Comparison of ENCODE assay signal across 8 mouse cellular contexts in the genomic region with DNA sequence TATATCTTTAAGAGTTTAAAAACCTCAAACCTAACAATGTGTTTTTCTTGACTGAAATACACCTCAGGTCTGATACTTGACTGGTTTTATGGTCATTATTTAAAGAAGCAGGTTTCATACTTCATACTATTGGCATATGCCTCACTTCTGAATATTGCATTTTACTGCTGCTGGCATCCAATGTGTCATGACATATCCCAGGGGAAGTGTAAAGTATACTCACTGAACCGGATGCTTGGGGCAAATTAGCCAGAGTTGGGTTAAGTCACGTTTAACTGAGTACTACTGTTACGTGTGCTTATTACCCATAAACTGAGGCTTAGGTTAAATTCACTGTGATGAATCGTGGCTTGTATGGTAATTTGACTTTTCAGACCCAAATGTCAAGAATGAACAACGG. TPM values are rescaled to one million over a fixed set of nuclear protein-coding genes. Genes with fewer than 3 reads are reported as not detected.
DNase-seq lines count a peak whose midpoint lies in the region; ATAC-seq lines count a peak whose summit lies in the region.

No protein-coding gene starts in this region.

- H3K9ac ChIP-seq in heart, embryonic 12.5 days: no peak overlapping the region
- H3K9ac ChIP-seq in hindbrain, embryonic 11.5 days (ENCODE audit: low read depth, low read length): no peak overlapping the region
- peak overlapping the region; percentile 56; the same call in 1 of the 2 replicates for H3K9ac ChIP-seq in midbrain, embryonic 11.5 days (ENCODE audit: low read length)

- no peak for DNase-seq in heart, adult 11 months
- DNase-seq in hindbrain, embryonic 11.5 days (ENCODE audit: low spot score): peak; percentile 13
- no peak for DNase-seq in midbrain, embryonic 11.5 days (ENCODE audit: low spot score, missing footprints)
- no peak for DNase-seq in frontal cortex, adult 2 months (ENCODE audit: extremely low spot score in 1 of 2, low spot score in 1 of 2)
- DNase-seq in thymus, postnatal 25 days: no peak

- H3K4me2 ChIP-seq in heart, embryonic 12.5 days: peak overlapping the region; percentile 55
- H3K4me2 ChIP-seq in hindbrain, embryonic 11.5 days (replicated peaks; ENCODE audit: low read depth, low read length): peak overlapping the region; percentile 25
- H3K4me2 ChIP-seq in midbrain, embryonic 11.5 days: peak overlapping the region; percentile 26

- H3K4me3 ChIP-seq in heart, embryonic 12.5 days: no peak overlapping the region
- H3K4me3 ChIP-seq in hindbrain, embryonic 11.5 days (ENCODE audit: low read depth, low read length): no peak overlapping the region
- peak overlapping the region; percentile 59 for H3K4me3 ChIP-seq in midbrain, embryonic 11.5 days (ENCODE audit: low read depth, low read length)

- WGBS in heart, embryonic 12.5 days: 80% methylated on average over 5 of the region's 5 CpGs
- WGBS in hindbrain, embryonic 11.5 days: 81% methylated on average over 5 of the region's 5 CpGs
- WGBS in midbrain, embryonic 11.5 days: 80% methylated on average over 5 of the region's 5 CpGs

- H3K9me3 ChIP-seq in heart, embryonic 12.5 days (replicated peaks): no peaks in the 10 kb centered on the region
- H3K9me3 ChIP-seq in hindbrain, embryonic 11.5 days (ENCODE audit: control insufficient read depth, low read length): no peaks in the 10 kb centered on the region
- no peaks in the 10 kb centered on the region for H3K9me3 ChIP-seq in midbrain, embryonic 11.5 days (ENCODE audit: control insufficient read depth, low read length)

- no peaks in the 10 kb centered on the region for H3K27me3 ChIP-seq in heart, embryonic 12.5 days (replicated peaks)
- H3K27me3 ChIP-seq in hindbrain, embryonic 11.5 days (ENCODE audit: control insufficient read depth, insufficient read depth, low read length): no peaks in the 10 kb centered on the region
- no peaks in the 10 kb centered on the region for H3K27me3 ChIP-seq in midbrain, embryonic 11.5 days (ENCODE audit: control insufficient read depth, insufficient read depth, low read length)

- H3K36me3 ChIP-seq in heart, embryonic 12.5 days: no peaks in the 10 kb centered on the region
- H3K36me3 ChIP-seq in hindbrain, embryonic 11.5 days (ENCODE audit: control insufficient read depth, insufficient read depth, low read length): no peaks in the 10 kb centered on the region
- no peaks in the 10 kb centered on the region for H3K36me3 ChIP-seq in midbrain, embryonic 11.5 days (ENCODE audit: control insufficient read depth, insufficient read depth, low read length)

- peaks cover 9% of the 10 kb centered on the region for H3K4me1 ChIP-seq in heart, embryonic 12.5 days (replicated peaks)
- H3K4me1 ChIP-seq in hindbrain, embryonic 11.5 days (replicated peaks; ENCODE audit: control insufficient read depth, insufficient read depth, low read length): no peaks in the 10 kb centered on the region
- H3K4me1 ChIP-seq in midbrain, embryonic 11.5 days (ENCODE audit: control insufficient read depth, insufficient read depth, low read length): peaks cover 2% of the 10 kb centered on the region; the same call in 1 of the 2 replicates

- no peak for ATAC-seq in heart, embryonic 12.5 days (ENCODE audit: insufficient number of reproducible peaks, low FRiP score)
- ATAC-seq in activated CD4-positive, CD25-positive, alpha-beta regulatory T cell, adult 4 months: peak; percentile 9
- peak; percentile 51 for ATAC-seq in hindbrain, embryonic 11.5 days (ENCODE audit: low FRiP score)
- peak; percentile 38 for ATAC-seq in midbrain, embryonic 11.5 days (ENCODE audit: low FRiP score)
- ATAC-seq in monocyte, adult 5-6 weeks (replicated peaks; ENCODE audit: insufficient number of reproducible peaks, low FRiP score, low TSS enrichment, poor library complexity, severe bottlenecking): no peak

- H3K27ac ChIP-seq in heart, embryonic 12.5 days (ENCODE audit: poor library complexity, severe bottlenecking): no peak overlapping the region
- no peak overlapping the region for H3K27ac ChIP-seq in hindbrain, embryonic 11.5 days (ENCODE audit: low read depth, low read length)
- H3K27ac ChIP-seq in midbrain, embryonic 11.5 days (ENCODE audit: low read depth, low read length): no peak overlapping the region

RNA-seq across cellular contexts. Expression of gene Egf, which starts 29.5 kb away (rescaled TPM):
- 1.7 and 2.1 TPM in 2 replicates for polyA plus RNA-seq in heart, embryonic 12.5 days (2016; fragmentation: Nextera tagmentation; extraction: Ambion mirVana)
- polyA plus RNA-seq in activated CD4-positive, CD25-positive, alpha-beta regulatory T cell, adult 4 months (2017; shearing (Covaris generic)): 1 to 10 TPM in 1 of 2 experiments, under 1 TPM in 1; 0.84 to 1.8 TPM
- polyA plus RNA-seq in hindbrain, embryonic 11.5 days (2014; fragmentation: Nextera tagmentation; extraction: Ambion mirVana): 1.4 and 2.0 TPM in 2 replicates
- polyA plus RNA-seq in midbrain, embryonic 11.5 days (2014; fragmentation: Nextera tagmentation; extraction: Ambion mirVana): 1.1 TPM in 2 replicates
- polyA plus RNA-seq in frontal cortex, adult 2 months (2012; rRNA removed): 6.4 and 7.7 TPM in 2 replicates
- 0.87 to 1.4 TPM (median 1.4 TPM) in 3 replicates for total RNA-seq in monocyte, adult 5-6 weeks (2017)

Comparison
In these comparisons a context has a peak if more than half of its experiments do, and no peak if none do; other contexts are left out.
1. ATAC-seq: peak in activated CD4-positive, CD25-positive, alpha-beta regulatory T cell, adult 4 months (single experiment), hindbrain, embryonic 11.5 days (single experiment) and midbrain, embryonic 11.5 days (single experiment); none in heart, embryonic 12.5 days (single experiment) and monocyte, adult 5-6 weeks (single experiment).
2. Peak in every context shown above with its lines, with median percentiles within 50 percentile points of each other: H3K4me2 ChIP-seq.